Mouse (Mus musculus): ENCODE measurements at regions not wholly inside any gene's neighbourhood (a gene's known extent, or its start where the extent isn't known, plus 50 kb on each side); places are given as distances from the start of the nearest gene placed in this dataset.

- ATAC-seq (replicated peaks in 1 of 2; ENCODE audit: insufficient read depth in 1 of 2, low FRiP score in 2 of 2, low TSS enrichment in 1 of 2, low read depth in 1 of 2, poor library complexity in 2 of 2, severe bottlenecking in 2 of 2), result no peak
These were observed 569.0 kb downstream of the Pcdh7 start for GRCm38 (mm10) chr5:58286680-58287223.

- ATAC-seq (replicated peaks in 1 of 2; ENCODE audit: insufficient read depth in 1 of 2, low FRiP score in 2 of 2, low TSS enrichment in 1 of 2, low read depth in 1 of 2, poor library complexity in 2 of 2, severe bottlenecking in 2 of 2), result no peak
These were observed 573.5 kb downstream of the Pcdh7 start for GRCm38 (mm10) chr5:58291261-58291660.

GRCm38 (mm10) chr5:58294903-58295302 is 577.1 kb downstream of the Pcdh7 start:
- ATAC-seq (replicated peaks in 1 of 2; ENCODE audit: insufficient read depth in 1 of 2, low FRiP score in 2 of 2, low TSS enrichment in 1 of 2, low read depth in 1 of 2, poor library complexity in 2 of 2, severe bottlenecking in 2 of 2), result peak; percentile 29 to 73; a peak in 3 of 4 replicates

- no peak for ATAC-seq (replicated peaks in 1 of 2; ENCODE audit: insufficient read depth in 1 of 2, low FRiP score in 2 of 2, low TSS enrichment in 1 of 2, low read depth in 1 of 2, poor library complexity in 2 of 2, severe bottlenecking in 2 of 2)
These were observed 613.6 kb downstream of the Pcdh7 start for GRCm38 (mm10) chr5:58331356-58331755.
